Mouse (Mus musculus) frontal cortex, postnatal 10 days (tissue): Measurements from ENCODE around the gene Lep.

Source experiments
- DNase-seq, 2 experiments: peaks; one replicate each; pipeline ENCODE4 v3.0.0; 2022; ENCODE audit warnings: low spot score in 2 of 2, mixed read lengths in 1 of 2

The Lep gene

GRCm38 (mm10) chr6:29117417-29118104 lies 57.5 kb downstream of the Lep start:
- peak; percentile 21 to 51 for DNase-seq

DNA sequence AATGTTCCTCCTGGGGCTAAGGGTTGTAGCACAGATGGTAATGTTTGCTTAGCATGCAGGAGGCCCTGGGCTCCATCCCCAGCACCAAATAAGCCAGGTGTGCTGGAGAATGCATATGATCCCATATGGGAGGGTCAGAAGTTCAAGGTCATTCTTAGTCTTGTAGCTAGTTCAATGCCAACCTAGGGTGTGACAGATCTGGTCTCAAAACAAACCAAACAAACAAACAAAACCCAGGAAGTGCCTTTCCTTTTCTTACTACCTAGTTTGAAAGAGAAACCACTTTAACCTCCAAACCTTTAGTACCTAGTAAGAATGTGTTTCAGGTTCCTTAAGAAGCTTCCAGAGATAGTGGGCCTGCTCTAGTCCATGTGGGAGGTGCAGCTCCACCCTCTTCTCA lies 58.2 kb downstream of the Lep start:
- no peak for DNase-seq

DNA sequence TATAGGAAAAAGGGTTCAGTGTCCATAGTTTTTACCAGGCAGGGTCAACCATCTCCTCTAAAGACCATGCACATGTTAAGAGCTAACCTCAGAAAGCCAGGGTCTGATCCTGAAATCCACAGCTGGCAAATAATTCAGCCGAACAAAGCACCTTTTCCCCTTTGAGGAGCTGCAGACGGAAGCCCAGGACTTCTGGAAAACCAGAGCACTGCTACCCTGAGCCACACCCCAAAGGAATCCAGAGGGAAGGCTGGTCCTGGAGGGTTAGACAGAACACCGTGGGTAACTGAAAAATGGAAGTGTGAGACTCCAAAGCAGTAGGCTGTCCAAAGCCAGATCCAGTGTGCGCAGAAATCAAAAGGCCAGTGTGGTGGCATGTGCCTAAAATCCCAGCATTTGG lies 58.9 kb downstream of the Lep start:
- DNase-seq = no peak

DNA sequence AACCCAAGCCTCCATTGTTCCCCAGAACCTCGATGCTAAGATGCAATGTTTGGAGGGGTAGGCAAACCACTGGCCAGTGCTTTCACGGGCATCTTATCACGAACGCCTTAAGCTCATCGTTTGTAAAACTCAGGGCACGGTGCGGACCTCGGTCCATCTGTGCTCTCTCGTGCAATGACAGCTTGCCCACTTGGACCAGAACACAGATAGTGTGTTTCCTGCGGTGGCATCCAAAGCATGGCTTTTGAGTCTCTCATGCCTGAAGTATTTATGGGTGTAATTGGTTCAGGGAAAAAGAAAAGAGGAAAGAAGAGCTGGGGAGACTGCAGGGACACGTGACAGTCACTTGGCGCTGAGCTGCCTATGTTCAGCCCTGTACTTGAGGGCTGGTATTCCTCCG lies 60.0 kb downstream of the Lep start:
- DNase-seq = no peak
